Mouse (Mus musculus) embryonic facial prominence, embryonic 14.5 days (tissue): ENCODE results near the gene Zdhhc12. TPM values are rescaled to one million over a fixed set of nuclear protein-coding genes. Genes with fewer than 3 reads are reported as not detected.

Experiments used
- ATAC-seq: fragments of 200-750 bp; cut with Nextera tagmentation; 2 replicates; pipeline ENCODE4 v1.8.0; 2017; ENCODE audit warnings: low read depth, moderate number of reproducible peaks, moderate TSS enrichment
- DNase-seq: peaks from one replicate; pipeline ENCODE4 v3.0.0-alpha.2; 2015; ENCODE audit warnings: low spot score
- H3K27ac ChIP-seq: fragments of 300-500 bp; sonication (generic); replicated peaks from 2 replicates; pipeline ENCODE4 v1.5.1; 2014; ENCODE audit warnings: low read depth, mild to moderate bottlenecking, low read length, moderate library complexity
- H3K27me3 ChIP-seq: fragments of 300-500 bp; sonication (generic); replicated peaks from 2 replicates; pipeline ENCODE4 v1.6.1; 2014; ENCODE audit warnings: low read length; ENCODE audit not compliant: control insufficient read depth, insufficient read depth
- H3K36me3 ChIP-seq: fragments of 300-500 bp; sonication (generic); 2 replicates; pipeline ENCODE4 v1.6.1; 2014; ENCODE audit warnings: low read length, mixed read lengths; ENCODE audit not compliant: control insufficient read depth, insufficient read depth
- H3K4me1 ChIP-seq: fragments of 300-500 bp; sonication (generic); 2 replicates; pipeline ENCODE4 v1.6.1; 2014; ENCODE audit warnings: antibody characterized with exemption, low read length; ENCODE audit not compliant: control insufficient read depth, insufficient read depth
- H3K4me2 ChIP-seq: fragments of 300-500 bp; sonication (generic); 2 replicates; pipeline ENCODE4 v1.6.1; 2014; ENCODE audit warnings: low read depth, mild to moderate bottlenecking, low read length, moderate library complexity, mixed read lengths
- H3K4me3 ChIP-seq: fragments of 300-500 bp; sonication (generic); 2 replicates; pipeline ENCODE4 v1.5.1; 2014; ENCODE audit warnings: low read depth, mild to moderate bottlenecking, low read length
- H3K9ac ChIP-seq: fragments of 300-500 bp; sonication (generic); 2 replicates; pipeline ENCODE4 v1.6.1; 2014; ENCODE audit warnings: low read depth, mild to moderate bottlenecking, low read length, moderate library complexity, mixed read lengths
- H3K9me3 ChIP-seq: fragments of 300-500 bp; sonication (generic); 2 replicates; pipeline ENCODE4 v1.6.1; 2016; ENCODE audit warnings: low read length; ENCODE audit not compliant: control insufficient read depth
- WGBS: fragments of 180-500 bp; shearing (Covaris S2); extraction: QIAGEN DNeasy Blood & Tissue Kit; methylation state at CpG from one replicate; pipeline ENCODE4 v1.1.7; 2014; 5-methylcytosine and 5-hydroxymethylcytosine counted together
- polyA plus RNA-seq: library from polyadenylated mRNA; unstranded; fragments of >200 nt; fragmentation: Nextera tagmentation; extraction: Ambion mirVana; gene quantifications from 2 replicates; pipeline ENCODE4 v1.2.1, GENCODE M21; 2014

Zdhhc12 gene
- polyA plus RNA-seq, 1 experiment from 2014 or later = 26.1 TPM

DNA sequence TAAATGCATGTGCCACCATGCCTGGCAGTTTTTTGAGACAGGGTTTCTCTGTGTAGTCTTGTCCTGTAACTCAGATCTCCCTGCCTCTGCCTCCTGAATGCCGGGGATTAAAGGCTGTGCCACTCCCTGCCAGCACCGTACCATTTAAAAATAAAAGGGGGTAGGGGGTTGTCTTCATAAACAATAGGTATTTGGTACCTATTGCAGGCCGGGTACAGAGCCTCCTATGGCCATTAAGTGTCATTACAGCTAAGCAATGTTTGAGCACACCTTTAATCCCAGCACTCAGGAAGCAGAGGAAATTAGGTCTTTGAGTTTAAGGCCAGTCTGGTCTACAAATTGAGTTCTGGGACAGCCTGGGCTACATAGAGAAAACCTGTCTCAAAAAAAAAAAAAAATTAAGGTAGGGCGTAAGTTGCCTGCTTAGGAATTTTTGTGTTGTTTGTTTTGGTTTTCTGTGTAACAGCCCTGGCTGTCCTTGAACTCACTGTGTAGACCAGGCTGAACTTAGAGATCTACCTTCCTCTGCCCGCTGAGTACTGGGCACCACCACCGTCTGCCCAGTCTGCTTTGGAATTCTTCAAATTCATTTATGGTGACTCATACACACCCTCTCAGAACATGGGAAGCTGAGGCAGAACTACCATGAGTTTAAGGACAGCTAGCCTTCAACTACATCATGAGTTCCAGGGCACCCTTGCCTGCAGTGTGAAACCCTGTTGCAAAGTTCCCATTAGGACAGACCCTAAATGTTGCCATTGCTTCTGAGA lies 41.3 kb downstream of the Zdhhc12 start:
- H3K4me1 ChIP-seq = peaks cover 9% of the 10 kb centered on the region; the same call in 1 of the 2 replicates
- H3K9me3 ChIP-seq = no peaks in the 10 kb centered on the region
- no peaks in the 10 kb centered on the region for H3K36me3 ChIP-seq
- WGBS = 44% methylated on average over 6 of the region's 6 CpGs
- H3K4me3 ChIP-seq = no peak overlapping the region
- no peak for ATAC-seq
- DNase-seq = no peak
- H3K4me2 ChIP-seq = no peak overlapping the region
- no peak overlapping the region for H3K27ac ChIP-seq
- no peaks in the 10 kb centered on the region for H3K27me3 ChIP-seq
- H3K9ac ChIP-seq = no peak overlapping the region

DNA sequence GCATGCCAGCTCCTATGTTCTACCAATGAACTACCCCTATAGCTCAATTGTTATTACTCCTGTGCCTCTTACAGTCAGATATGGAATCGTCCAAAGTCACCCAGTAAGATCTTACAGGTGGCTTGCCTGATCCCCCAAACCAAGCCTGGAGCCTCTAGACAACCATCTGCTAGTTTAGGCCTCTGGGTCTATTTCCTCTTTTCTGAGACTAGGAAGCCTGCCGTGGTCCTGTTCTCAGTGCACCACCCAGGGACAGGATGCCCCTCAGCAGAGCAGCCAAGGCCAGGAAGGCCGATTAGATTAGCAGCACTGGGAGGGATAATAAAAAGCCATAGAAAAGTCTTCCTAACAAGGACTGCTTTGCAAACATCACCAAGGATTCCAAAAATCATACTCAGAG lies 43.6 kb downstream of the Zdhhc12 start:
- 81% methylated on average over 3 of the region's 3 CpGs for WGBS
- Histone ChIP-seq H3K9ac (no peak overlapping the region), H3K9me3 (no peaks in the 10 kb centered on the region), H3K4me3 (no peak overlapping the region), H3K27ac (no peak overlapping the region), H3K4me2 (no peak overlapping the region), H3K36me3 (peaks cover 6% of the 10 kb centered on the region; the same call in 1 of the 2 replicates), H3K27me3 (no peaks in the 10 kb centered on the region), H3K4me1 (peaks cover 9% of the 10 kb centered on the region; the same call in 1 of the 2 replicates)
- ATAC-seq (no peak), DNase-seq (no peak)

DNA sequence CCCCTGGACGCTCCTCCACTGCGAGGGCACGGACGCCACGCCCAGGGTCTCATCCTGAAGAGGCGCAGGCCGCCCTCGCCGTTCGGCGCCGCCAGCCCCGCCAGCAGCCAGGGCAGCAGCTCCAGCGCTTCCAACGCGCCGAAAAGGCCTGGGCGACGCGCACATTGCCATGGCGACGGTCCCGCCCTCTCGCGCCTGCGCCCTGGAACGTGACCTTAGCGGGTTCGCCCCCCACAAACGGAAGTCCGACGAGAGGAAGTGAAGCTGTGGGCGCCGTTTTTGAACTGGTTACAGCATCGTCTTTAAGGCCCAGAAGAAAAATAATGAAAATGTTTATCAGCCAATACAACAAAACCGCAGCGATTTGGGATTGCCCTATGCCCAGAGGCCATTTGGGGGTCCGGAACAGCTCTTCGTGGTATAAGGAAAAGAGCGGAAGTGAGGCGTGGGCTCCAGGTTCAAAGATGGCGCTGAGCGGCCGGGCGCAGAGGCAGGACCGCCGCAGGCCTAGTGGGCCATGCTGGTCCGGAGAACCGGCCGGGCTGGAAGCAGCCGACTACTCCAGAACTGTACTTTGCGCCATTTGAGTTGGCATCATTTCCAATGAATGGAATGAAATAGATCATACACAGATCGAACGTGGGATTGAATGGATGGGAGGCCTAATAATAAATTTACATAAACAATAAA lies 44.6 kb downstream of the Zdhhc12 start, which contains the start of gene Wdr34:
Gene Wdr34, minus strand, starts transcription at position 183 of the 690 bp plus-strand sequence.
- no peaks in the 10 kb centered on the region for H3K9me3 ChIP-seq
- peaks cover 9% of the 10 kb centered on the region; the same call in 1 of the 2 replicates for H3K4me1 ChIP-seq
- peak within 1 kb of the TSS; percentile 69 for H3K4me2 ChIP-seq
- H3K9ac ChIP-seq = peak within 1 kb of the TSS; percentile 75
- DNase-seq = peak; percentile 97
- no peaks in the 10 kb centered on the region for H3K27me3 ChIP-seq
- H3K27ac ChIP-seq = peak within 1 kb of the TSS; percentile 94
- peak within 1 kb of the TSS; percentile 69 for H3K4me3 ChIP-seq
- peak; percentile 96 for ATAC-seq
- peaks cover 6% of the 10 kb centered on the region; the same call in 1 of the 2 replicates for H3K36me3 ChIP-seq
- 1% methylated on average over 42 of the region's 54 CpGs for WGBS

DNA sequence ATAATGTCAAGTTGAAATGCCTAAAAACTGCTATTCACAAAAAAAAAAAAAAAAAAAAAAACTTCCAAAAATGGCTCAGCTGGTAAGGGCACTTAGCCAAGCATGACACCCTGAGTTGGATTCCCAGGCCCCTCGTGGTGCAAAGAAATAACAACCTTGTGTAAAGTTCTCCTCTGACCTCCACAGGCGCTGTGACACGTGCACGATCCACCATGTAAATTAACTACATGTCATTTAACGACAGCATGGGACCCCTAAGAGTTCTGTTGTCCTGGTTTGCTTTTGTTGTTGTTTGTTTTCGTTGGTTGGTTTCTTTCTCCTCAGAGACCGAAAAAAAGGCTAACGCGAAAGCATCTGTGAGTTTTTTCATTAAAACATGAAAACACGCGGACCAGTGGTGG lies 45.3 kb downstream of the Zdhhc12 start:
- Histone ChIP-seq H3K9ac (peak overlapping the region; percentile 75), H3K4me2 (peak overlapping the region; percentile 69), H3K4me3 (peak overlapping the region; percentile 69), H3K36me3 (peaks cover 6% of the 10 kb centered on the region; the same call in 1 of the 2 replicates), H3K9me3 (no peaks in the 10 kb centered on the region), H3K27ac (peak overlapping the region; percentile 94; the same call in 1 of the 2 replicates), H3K27me3 (no peaks in the 10 kb centered on the region), H3K4me1 (peaks cover 9% of the 10 kb centered on the region; the same call in 1 of the 2 replicates)
- no peak for ATAC-seq
- no peak for DNase-seq
- WGBS = 61% methylated on average over 11 of the region's 11 CpGs

DNA sequence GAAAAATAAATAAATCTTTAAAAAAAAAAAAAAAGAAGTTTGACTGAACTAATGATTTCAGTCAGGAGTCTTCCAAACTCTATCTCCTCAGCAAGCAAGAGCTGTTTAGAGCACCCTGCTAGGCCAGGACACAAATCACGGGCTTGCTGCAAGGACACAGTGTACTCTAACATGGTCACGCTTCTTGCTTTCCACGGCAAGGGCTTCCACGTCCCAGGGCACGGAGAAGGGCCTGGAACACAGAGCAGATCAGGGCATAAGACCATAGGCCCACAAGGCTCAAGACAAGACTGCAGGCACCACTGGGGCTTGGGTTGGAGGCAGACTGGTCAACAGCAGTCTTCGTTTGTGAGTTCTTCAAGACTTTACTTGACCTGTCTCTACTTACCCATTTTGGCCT lies 46.3 kb downstream of the Zdhhc12 start:
- no peak for DNase-seq
- peaks cover 9% of the 10 kb centered on the region; the same call in 1 of the 2 replicates for H3K4me1 ChIP-seq
- no peak overlapping the region for H3K4me3 ChIP-seq
- no peak for ATAC-seq
- peaks cover 6% of the 10 kb centered on the region; the same call in 1 of the 2 replicates for H3K36me3 ChIP-seq
- no peaks in the 10 kb centered on the region for H3K27me3 ChIP-seq
- no peaks in the 10 kb centered on the region for H3K9me3 ChIP-seq
- WGBS = 94% methylated on average over 6 of the region's 6 CpGs
- no peak overlapping the region for H3K9ac ChIP-seq
- H3K27ac ChIP-seq = no peak overlapping the region
- H3K4me2 ChIP-seq = no peak overlapping the region

DNA sequence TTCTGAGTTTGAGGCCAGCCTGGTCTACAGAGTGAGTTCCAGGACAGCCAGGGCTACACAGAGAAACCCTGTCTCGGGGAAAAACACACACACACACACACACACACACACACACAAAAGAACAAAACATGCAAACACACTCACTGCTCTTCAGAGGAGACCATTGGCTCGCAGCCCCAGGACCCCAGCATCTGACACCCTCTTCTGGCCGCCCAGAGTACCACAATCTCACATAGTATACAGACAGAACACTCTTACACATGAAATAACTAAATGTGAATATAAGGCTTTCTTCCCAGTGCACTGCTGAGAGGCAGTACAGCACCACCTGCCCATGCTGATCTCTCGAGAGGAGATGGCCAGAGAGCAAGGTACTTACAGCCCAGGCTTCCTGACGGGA lies 48.9 kb downstream of the Zdhhc12 start:
- no peak overlapping the region for H3K27ac ChIP-seq
- ATAC-seq = no peak
- DNase-seq = no peak
- H3K4me3 ChIP-seq = no peak overlapping the region
- H3K4me2 ChIP-seq = no peak overlapping the region
- H3K9ac ChIP-seq = no peak overlapping the region
- no peaks in the 10 kb centered on the region for H3K9me3 ChIP-seq
- H3K36me3 ChIP-seq = peaks cover 11% of the 10 kb centered on the region; the same call in 1 of the 2 replicates
- H3K4me1 ChIP-seq = peaks cover 9% of the 10 kb centered on the region; the same call in 1 of the 2 replicates
- WGBS = 85% methylated on average over 5 of the region's 5 CpGs
- no peaks in the 10 kb centered on the region for H3K27me3 ChIP-seq

DNA sequence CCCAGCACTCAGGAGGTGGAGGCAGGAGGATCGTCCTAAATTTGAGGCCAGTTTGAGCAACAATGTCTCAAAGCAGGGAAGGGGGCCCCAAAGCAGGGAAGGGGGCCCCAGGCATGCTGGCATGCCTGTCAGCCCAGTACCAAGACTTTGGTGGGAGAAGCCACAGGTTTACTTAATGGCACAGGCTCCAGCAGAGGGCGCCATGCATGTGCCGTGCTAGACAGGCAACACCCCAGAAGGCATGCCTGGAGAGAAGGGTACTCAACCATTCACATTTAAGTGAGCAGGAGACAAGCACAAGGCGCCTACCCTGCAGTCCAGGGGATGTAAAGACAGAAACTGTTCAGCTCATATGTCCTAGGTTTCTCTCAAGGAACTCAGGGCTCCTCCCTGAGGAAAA lies 51.0 kb downstream of the Zdhhc12 start:
- no peak overlapping the region for H3K27ac ChIP-seq
- WGBS = 0% methylated on average over 4 of the region's 4 CpGs
- peaks cover 26% of the 10 kb centered on the region for H3K36me3 ChIP-seq
- DNase-seq (peak; percentile 91), ATAC-seq (peak; percentile 81)
- H3K9me3 ChIP-seq = no peaks in the 10 kb centered on the region
- H3K4me1 ChIP-seq = no peaks in the 10 kb centered on the region
- H3K27me3 ChIP-seq = no peaks in the 10 kb centered on the region
- no peak overlapping the region for H3K4me2 ChIP-seq
- no peak overlapping the region for H3K4me3 ChIP-seq
- H3K9ac ChIP-seq = no peak overlapping the region
